In the genomic region with DNA sequence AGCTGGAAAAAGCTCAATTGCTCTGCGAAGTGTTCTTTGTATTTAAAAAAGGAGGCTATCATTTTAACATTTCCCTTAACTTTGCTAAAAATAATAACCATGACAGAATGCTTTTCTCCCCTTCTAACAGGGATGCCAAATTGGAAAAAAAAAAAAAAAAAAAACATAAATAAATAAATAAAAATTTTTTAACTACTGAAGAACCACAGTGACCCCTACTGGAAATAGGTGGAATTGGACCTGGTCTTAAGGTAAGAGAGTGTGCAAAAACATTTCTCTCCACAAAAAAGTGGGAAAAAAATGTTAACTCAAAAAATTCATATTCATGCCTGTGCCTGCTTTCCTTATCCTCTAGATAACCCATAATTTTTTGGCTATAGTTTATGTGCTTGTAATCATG, we compare ENCODE assay signal across 10 mouse cellular contexts.
DNase-seq lines count a peak whose midpoint lies in the region; ATAC-seq and TF ChIP-seq lines count a peak whose summit lies in the region.
"Had no signal": no experiment of that assay in that cellular context is flagged by ENCODE, and none has a peak within 500 bp of the region (broad histone marks: within the 10 kb centered on the region; RNA-seq: fewer than 3 reads in every experiment).

No protein-coding gene starts in this region.

- 28% methylated on average over 1 of the region's 1 CpGs for WGBS in heart, adult 2 months
- 75% methylated on average over 1 of the region's 1 CpGs for WGBS in heart, embryonic 10.5 days
- WGBS in midbrain, embryonic 14.5 days = 47% methylated on average over 1 of the region's 1 CpGs
- 64% methylated on average over 1 of the region's 1 CpGs for WGBS in midbrain, embryonic 13.5 days

- ATAC-seq in midbrain, embryonic 14.5 days (ENCODE audit: low FRiP score, low TSS enrichment) = no peak
- ATAC-seq in midbrain, embryonic 13.5 days = no peak

- H3K27ac ChIP-seq in heart, adult 2 months = no peak overlapping the region
- H3K27ac ChIP-seq in heart, embryonic 10.5 days = no peak overlapping the region
- H3K27ac ChIP-seq in midbrain, embryonic 14.5 days (replicated peaks; ENCODE audit: low read depth, low read length) = no peak overlapping the region
- no peak overlapping the region for H3K27ac ChIP-seq in midbrain, embryonic 13.5 days
- H3K27ac ChIP-seq: heart, embryonic 13.5 days; stomach, embryonic 15.5 days had no signal

- TF ChIP-seq POLR2A in heart, adult 2 months (IDR thresholded peaks at IDR 0.05; ENCODE audit: insufficient read depth, low read depth, low read length) = no peak

- no peaks in the 10 kb centered on the region for H3K27me3 ChIP-seq in heart, adult 2 months (ENCODE audit: control insufficient read depth, insufficient read depth, low read length)
- H3K27me3 ChIP-seq in heart, embryonic 10.5 days (ENCODE audit: insufficient read depth, poor library complexity, severe bottlenecking) = no peaks in the 10 kb centered on the region
- no peaks in the 10 kb centered on the region for H3K27me3 ChIP-seq in midbrain, embryonic 14.5 days (ENCODE audit: control insufficient read depth, insufficient read depth, low read length)
- no peaks in the 10 kb centered on the region for H3K27me3 ChIP-seq in midbrain, embryonic 13.5 days
- H3K27me3 ChIP-seq: heart, embryonic 13.5 days; stomach, embryonic 15.5 days had no signal

- H3K36me3 ChIP-seq in heart, adult 2 months (ENCODE audit: control insufficient read depth, insufficient read depth, low read length) = no peaks in the 10 kb centered on the region
- no peaks in the 10 kb centered on the region for H3K36me3 ChIP-seq in heart, embryonic 10.5 days
- no peaks in the 10 kb centered on the region for H3K36me3 ChIP-seq in midbrain, embryonic 14.5 days (ENCODE audit: control insufficient read depth, insufficient read depth, low read length)
- no peaks in the 10 kb centered on the region for H3K36me3 ChIP-seq in midbrain, embryonic 13.5 days
- H3K36me3 ChIP-seq: heart, embryonic 13.5 days; stomach, embryonic 15.5 days had no signal

- no peaks in the 10 kb centered on the region for H3K4me1 ChIP-seq in heart, adult 2 months (ENCODE audit: control insufficient read depth, insufficient read depth, low read length)
- H3K4me1 ChIP-seq in heart, embryonic 10.5 days = no peaks in the 10 kb centered on the region
- H3K4me1 ChIP-seq in midbrain, embryonic 14.5 days (ENCODE audit: control insufficient read depth, insufficient read depth, low read length) = peaks cover 5% of the 10 kb centered on the region
- peaks cover 29% of the 10 kb centered on the region for H3K4me1 ChIP-seq in midbrain, embryonic 13.5 days (replicated peaks)
- H3K4me1 ChIP-seq: heart, embryonic 13.5 days; stomach, embryonic 15.5 days had no signal

- H3K9ac ChIP-seq in heart, adult 2 months (ENCODE audit: low read depth, low read length) = no peak overlapping the region
- H3K9ac ChIP-seq in midbrain, embryonic 14.5 days (replicated peaks; ENCODE audit: low read length) = no peak overlapping the region
- no peak overlapping the region for H3K9ac ChIP-seq in midbrain, embryonic 13.5 days (replicated peaks)
- H3K9ac ChIP-seq: heart, embryonic 13.5 days; stomach, embryonic 15.5 days had no signal

- H3K79me2 ChIP-seq in heart, adult 2 months (replicated peaks; ENCODE audit: control insufficient read depth, insufficient read depth, low read length) = no peaks in the 10 kb centered on the region

- intact Hi-C loops in heart, adult 2 months (cut with DNase I) = no loop called here
- intact Hi-C loops in gastrocnemius, postnatal 36 days (cut with DNase I) = no loop called here

- no peak for DNase-seq in heart, adult 2 months
- no peak for DNase-seq in heart, embryonic 10.5 days (ENCODE audit: low spot score)
- peak; percentile 86 for DNase-seq in midbrain, embryonic 14.5 days
- DNase-seq in ZHBTc4 (ENCODE audit: low read depth, low spot score) = peak; percentile 13
- DNase-seq in layer of hippocampus, adult 9-10 months (ENCODE audit: low spot score) = peak; percentile 39
- peak; percentile 18 for DNase-seq in skeletal muscle tissue, adult 2 months (ENCODE audit: low read depth, low spot score)
- DNase-seq in gastrocnemius, postnatal 36 days = no peak

- H3K9me3 ChIP-seq in heart, embryonic 10.5 days = no peaks in the 10 kb centered on the region
- no peaks in the 10 kb centered on the region for H3K9me3 ChIP-seq in midbrain, embryonic 14.5 days (ENCODE audit: control insufficient read depth, low read length)
- no peaks in the 10 kb centered on the region for H3K9me3 ChIP-seq in midbrain, embryonic 13.5 days
- H3K9me3 ChIP-seq: heart, embryonic 13.5 days; stomach, embryonic 15.5 days had no signal

- H3K4me3 ChIP-seq in heart, adult 2 months = no peak overlapping the region
- H3K4me3 ChIP-seq in heart, embryonic 10.5 days = no peak overlapping the region
- H3K4me3 ChIP-seq in midbrain, embryonic 14.5 days (replicated peaks; ENCODE audit: low read depth, low read length) = no peak overlapping the region
- H3K4me3 ChIP-seq in midbrain, embryonic 13.5 days (replicated peaks) = no peak overlapping the region
- H3K4me3 ChIP-seq: heart, embryonic 13.5 days; stomach, embryonic 15.5 days had no signal

- peak; percentile 96 for TF ChIP-seq CTCF in heart, adult 2 months (IDR thresholded peaks at IDR 0.05)

- no peak for TF ChIP-seq EP300 in heart, adult 2 months (IDR thresholded peaks at IDR 0.05; ENCODE audit: insufficient read depth, low read depth, low read length)

- no peak overlapping the region for H3K4me2 ChIP-seq in midbrain, embryonic 14.5 days (ENCODE audit: low read length)
- no peak overlapping the region for H3K4me2 ChIP-seq in midbrain, embryonic 13.5 days (replicated peaks)
- H3K4me2 ChIP-seq: heart, embryonic 13.5 days; stomach, embryonic 15.5 days had no signal

Comparison
In these comparisons a context has a peak if more than half of its experiments do, and no peak if none do; other contexts are left out.
1. DNase-seq: peak in midbrain, embryonic 14.5 days (single experiment), ZHBTc4 (single experiment), layer of hippocampus, adult 9-10 months (single experiment) and skeletal muscle tissue, adult 2 months (single experiment); none in heart, adult 2 months (0 of 2), heart, embryonic 10.5 days (single experiment) and gastrocnemius, postnatal 36 days (0 of 2).